Mouse (Mus musculus) cerebellum, adult 11-12 months (tissue): ENCODE data around the gene Sirt7.

Source experiments
- DNase-seq: peaks from one replicate; pipeline ENCODE4 v3.0.0; 2022

Sirt7 gene

DNA sequence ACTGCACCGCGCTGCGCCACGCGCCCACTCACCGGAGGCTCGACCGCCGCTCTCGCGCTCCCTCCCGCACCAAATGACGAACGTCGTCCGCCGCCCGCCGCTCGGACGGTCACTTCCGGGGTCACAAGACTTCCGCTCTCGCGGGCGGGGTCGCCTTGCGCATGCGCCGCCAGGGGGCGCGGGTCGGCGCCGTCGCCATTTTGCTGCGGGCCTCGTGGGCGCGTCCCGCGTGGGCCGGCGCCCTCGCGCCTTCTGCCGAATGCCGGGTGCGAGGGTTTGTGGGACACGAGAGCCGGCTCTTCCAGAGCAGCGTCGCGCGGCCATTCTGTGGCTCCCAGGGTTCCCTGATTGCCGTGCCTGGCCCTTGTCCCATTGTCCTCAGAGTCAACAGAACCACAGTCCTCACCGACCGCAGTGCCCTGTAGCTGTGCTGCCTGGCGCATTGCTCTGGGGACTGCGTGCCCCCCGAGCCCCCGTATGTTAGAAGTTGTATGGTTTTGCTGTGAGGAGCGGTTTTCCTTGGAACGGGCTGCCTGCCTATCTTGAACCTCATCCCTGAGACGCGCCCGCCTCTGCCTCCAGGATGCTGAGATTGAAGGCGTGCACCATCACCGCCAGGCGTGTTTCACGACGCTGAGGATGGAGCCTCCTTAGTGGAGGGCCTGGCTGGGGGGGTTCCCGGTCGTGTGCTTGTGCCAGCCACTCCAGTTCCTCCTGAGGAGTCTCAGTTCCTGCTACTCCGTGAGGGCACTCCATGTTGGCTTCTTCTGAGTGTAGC lies 43.4 kb downstream of the Sirt7 start, which contains the start of gene Arhgdia:
Gene Arhgdia (minus strand): TSS at position 135 of the 778 bp plus-strand sequence.
- peak; percentile 88 for DNase-seq

DNA sequence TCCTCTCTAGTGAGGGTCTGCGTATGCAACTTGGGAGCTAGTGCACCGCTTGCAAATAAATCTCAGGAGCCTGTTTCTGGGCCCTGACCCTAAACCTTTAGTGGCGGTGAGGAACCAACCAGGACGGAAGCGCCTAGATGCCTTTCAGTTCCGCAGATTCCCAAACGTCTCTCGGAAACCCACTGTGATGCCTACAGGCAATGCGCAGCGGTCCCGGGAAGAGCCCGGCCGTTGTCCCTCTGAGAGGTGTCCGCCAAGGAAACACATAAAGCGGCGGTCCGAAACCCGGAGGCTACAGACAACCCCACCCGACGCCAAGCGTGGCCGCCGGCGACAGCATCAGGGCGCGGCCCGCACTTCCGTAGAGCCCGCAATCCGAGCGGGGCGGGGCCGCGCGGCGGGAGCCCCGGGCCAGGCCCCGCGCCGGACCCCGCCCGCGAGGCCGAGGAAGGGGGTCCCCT lies 44.1 kb downstream of the Sirt7 start:
- DNase-seq = peak; percentile 61

DNA sequence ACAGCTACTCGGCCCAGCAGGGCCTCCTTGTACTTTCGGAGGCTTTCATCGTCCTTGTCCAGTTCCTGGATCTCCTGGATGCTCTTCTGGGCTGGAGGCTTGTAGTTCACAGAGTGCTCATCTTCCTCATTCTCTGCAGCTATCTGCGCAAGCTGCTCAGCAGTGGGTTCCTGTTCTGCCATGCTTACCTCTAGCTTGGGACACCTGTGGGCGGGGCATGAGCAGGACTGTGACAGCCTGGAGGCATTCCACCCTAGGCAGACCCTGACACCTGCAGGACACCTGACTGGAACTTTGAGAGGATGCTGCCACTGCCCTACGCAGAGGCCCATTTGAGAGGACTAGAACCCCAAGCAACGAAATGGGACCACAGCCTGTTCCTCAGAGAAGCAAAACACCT lies 44.9 kb downstream of the Sirt7 start:
- peak; percentile 60 for DNase-seq

DNA sequence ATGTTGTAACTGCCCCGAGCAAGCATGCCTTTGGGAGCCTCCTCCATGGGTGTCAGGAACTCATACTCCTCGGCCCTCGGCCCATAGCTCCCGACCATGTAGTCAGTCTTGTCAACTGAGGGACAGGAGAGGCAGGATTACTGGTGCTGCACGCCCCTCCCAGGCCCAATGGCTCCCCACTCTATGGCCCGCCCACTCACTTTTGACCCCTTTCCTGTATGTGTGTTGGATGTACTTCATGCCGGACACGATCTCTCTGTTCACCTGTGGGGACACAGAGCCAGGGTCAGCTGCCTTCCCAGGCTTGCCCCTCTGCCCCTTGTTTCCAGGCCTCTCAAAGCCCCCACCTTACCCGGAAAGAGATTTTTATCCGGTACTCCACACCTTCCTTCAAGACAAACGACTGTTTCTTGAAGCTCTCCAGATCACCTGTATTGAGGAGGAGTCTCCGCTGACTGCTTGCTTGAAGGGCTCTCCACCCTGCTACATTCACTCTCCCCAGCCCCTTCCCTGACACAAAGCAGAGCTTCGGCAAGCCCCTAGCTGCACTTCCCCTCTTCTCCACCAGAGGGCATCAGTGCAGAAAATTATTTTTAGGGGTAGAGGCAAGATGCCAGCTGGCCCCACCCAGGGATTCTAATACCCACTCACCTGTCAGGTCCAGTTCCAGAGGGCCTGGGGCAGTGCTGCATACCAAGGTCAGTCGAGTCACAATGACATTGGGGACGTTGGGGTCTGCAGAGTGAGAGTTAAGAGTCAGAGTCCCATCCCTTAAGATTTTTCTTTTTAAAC lies 45.5 kb downstream of the Sirt7 start:
- DNase-seq = peak; percentile 77

DNA sequence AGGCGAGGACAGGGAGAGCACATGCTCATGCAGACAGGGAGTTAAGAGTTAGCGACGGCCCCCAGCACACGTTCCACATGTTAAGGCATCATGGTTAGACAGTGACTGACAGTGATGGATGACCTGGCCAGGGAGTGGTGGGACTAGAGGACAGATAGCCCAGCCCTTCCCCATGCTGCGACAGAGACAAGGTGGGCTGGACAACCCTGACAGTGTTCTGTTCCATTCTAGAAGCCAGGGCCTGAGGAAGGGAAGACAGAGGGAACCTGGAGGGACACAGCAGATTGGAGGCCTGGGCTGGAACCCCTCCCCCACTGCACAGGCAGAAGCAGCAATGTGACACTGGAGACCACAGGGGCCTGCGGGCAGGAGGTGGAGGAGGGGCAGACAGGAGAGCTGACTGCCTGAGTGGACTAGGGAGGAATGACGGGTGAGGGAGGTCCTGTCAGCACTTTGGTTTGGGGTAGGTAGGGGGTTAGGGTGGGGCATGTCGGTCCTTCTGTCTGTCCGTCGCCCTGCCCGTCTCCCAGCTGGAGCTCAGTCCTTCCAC lies 46.3 kb downstream of the Sirt7 start:
- peak; percentile 69 for DNase-seq

DNA sequence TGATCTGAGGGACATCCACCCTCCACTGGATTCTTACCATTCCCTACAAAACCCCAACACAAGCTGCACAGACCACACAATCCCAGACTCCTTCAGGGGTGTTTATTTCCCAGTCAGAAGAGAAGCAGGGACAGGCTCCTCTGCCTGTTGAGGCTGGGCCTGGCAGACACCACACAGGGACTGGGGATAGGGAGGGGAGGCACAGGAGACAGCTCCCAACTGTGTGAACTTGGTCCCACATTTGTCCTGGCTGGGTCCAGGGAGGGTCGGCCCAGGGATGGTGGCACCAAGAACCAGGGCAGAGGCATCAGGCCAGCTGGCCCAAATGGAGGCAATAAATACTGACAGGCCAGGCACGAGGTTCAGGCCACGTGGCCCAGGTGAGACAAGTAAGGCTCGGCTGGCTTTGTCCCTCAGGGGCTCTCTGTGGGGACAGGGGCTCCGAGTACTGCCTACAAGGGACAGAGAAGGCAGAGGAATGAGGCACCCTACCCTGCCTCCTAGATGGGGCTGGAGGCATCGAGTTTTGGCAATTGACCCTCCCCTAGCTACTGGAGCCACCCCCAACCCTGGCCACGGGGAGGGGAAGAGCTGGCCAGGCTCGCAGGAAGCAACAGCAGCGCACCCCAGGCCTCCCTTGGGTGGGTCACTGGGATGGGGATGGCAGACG lies 46.9 kb downstream of the Sirt7 start:
- DNase-seq = peak; percentile 56

DNA sequence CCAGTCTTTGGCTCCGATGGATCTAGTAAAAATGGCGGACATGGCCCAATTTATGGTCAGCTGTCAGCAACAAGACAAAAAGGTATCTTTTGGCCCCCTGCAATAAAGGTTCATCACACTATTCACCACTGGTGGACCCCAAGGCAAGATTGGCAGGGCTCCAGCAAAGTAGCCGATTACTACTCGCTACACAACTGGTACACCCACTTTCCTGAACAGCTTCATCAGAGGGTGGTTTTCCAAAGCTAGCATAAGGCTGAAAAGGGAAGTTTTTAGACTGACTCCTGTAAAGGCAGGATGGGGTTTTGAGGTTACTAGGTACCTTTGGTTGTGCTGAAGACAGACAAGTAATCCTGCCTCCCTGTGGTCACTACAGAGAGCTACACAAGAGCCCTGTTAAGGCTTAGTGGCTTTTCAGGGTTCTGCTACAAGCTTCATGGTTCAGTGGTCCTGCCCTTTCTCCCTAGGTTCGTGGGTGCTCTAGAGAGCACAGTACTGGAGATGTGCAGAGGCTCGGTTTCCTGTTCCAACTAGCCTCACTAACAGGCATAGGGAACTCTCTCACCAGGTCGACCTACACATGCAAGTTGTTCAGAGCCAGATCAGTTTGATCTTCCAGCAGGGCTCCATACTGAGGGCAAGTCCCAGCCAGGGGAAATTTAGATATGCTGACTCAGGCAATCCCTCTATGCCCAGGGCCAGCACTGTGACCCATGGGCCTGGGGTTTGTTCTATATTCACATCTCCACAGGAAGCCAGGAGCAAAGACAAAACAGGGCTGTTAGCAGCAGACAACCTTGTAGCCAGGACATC lies 47.6 kb downstream of the Sirt7 start:
- peak; percentile 47 for DNase-seq

DNA sequence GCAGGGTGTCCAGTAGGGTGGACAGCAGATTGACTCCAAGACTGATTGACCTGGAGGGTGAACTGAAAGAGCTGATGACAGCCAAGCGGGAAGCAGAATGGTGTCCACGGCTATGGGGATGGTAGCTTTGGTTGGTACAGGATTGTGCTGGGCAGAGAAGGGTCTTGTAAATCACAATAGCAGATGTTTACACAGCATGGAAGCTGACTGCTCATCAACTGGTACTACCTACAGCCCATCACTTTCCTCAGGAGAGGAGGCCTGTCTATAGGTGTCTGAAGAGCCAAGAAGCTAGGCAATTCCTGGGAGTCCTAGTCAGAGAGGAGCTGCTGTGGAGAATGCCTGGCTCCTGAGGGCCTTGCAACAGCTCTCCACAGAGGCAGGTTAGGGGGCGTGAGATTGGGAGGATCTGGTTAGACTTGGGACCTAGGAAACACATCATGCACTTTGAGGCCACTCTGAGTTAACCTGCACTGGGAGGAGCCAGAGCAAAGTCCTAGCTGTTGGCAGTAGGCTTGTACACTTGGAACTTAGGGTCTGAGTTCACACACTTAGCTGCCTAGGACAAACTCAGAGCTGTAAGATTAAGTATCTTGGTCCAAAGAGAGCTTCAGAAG lies 48.6 kb downstream of the Sirt7 start:
- no peak for DNase-seq

DNA sequence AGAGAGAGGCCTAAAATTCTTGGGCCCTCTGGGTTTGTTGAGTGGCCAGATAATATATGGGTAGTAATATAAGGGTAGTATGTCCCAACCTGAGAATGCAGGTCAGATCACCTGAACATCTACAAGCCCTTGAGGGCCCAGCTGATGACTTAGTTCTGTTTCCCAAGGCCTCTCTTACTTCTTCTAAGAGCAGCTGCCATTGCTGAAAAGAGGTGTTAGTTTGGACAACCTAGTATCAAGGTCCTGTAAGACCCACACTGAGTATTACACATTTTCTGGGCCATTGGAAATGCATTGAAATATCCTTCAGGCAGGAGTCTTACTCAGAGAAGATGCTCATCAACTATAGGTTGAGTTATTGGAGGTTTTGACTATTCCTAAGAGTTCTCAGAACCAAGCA lies 49.1 kb downstream of the Sirt7 start:
- no peak for DNase-seq

DNA sequence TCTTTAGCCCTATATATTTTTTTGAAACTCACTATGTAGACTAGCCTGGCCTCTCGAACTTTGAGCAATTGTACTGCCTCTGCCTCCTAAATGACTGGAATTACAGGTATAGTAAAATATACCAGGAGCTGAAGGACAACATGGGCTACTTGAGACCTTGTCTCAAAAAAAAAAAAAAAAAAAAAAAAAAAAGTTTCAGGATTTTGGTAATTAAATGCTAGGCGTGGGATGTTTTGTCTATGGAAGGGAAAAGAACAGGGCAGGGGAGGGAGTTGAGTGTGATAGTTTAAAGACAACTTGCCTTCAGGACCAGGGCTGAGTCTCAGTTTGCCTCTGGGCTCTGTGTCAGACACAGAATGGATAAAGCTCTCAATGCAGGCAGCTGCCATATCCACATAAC lies 50.0 kb downstream of the Sirt7 start:
- no peak for DNase-seq

DNA sequence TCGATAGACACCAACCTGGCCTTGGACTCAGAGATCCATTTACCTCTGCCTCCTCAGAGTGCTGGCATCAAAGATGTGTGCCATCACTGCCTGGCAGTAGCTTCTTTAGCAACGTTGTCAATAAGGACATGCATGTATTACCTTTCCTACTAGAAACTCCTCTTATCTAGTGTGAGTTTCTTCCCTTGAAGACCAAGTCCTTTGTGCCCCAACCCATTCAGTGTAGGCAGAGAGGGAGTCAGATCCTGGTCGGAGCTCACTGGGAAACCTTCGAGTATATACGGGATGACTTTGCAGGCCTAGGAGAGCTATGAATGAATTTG lies 50.8 kb downstream of the Sirt7 start:
- no peak for DNase-seq

DNA sequence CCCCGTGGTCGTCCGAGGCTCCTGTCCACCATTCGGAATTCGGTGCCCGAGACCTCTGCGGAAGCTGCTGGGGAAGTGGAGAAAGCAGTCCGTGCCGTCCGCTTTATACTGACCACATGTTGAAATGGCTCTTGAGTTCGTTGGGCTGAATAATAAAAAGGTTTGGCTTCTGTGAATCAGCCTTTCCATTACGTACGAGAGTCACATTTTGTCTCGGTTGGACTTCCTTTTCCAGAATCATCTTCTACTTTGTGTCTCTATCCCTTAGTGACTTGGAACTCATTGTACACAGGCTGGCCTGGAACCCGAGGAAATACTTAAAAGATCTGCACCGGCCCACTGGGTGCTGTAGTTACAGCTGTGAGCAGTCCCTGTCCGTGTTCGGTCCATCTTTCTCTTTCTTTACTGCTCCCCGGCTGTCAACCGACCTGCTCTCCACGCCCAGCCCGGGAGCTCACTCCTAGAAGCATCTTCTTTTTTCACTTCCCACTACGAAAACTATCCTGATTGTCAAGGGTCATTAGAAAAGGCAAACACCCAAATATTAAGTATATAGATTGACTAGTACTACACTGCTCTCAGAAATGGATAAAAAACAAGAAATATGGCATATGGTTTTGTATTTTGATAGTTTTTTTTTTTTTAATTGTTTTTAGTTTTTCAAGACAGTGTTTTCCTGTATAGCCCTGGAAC lies 51.3 kb downstream of the Sirt7 start:
- DNase-seq = no peak

DNA sequence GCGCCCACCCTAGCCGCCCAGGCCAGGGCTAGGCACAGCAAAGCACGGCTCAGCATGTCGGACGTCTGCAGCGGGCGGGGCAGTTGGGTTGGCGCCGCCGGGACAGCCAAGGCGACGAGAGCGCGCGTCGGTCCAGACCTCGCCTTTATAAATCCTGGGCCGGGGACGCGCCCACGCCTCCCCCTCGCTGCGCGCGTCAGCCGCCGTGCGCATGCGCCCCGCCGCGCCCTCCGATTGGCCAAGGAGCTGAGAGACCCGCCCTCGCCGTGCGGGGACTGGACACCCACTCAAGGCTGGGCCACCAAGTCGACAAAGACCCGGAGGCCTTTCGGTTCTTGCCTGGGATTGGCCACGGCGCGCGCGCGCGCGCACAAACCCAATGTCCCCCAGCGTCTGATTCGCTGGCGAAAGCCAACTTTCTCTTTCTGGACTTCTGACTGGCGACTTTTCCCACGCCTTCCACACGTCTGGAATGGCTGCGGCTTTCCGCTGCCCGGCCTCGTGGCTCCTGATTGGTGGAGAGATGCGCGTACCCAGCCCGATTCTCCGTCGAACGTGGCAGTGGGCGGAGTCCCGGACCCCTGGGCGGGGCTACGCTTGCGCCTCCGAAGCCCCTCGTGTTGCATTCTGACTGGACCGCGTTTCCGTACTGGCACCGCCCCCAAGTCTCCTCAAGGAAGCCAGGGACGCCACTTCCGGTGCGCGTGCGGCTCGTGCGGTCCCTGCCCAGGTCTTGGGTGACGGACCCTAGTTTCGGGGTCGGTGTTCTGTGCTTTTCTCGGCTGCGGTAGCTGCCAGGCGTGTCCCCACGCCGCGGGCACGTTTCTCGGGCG lies 52.1 kb downstream of the Sirt7 start, which contains the start of gene P4hb:
Gene P4hb (minus strand): TSS at position 502 of the 833 bp plus-strand sequence.
- DNase-seq = peak; percentile 100

DNA sequence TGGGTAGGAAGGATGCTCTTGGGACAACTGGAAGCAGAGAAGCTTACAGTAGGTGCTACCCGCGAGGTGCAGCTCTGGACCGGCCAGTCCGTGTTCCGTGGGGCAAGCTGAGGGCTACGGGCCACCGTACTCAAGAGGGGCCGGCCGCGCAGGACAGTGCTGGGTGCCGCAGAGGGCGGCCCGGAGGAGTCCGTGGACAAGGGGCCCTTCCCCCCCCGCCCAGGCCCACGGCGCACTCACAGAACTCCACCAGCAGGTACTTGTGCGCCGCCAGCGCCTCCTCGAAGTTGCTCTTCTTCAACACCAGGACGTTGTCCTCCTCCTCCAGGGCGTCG lies 52.7 kb downstream of the Sirt7 start:
- DNase-seq = no peak

DNA sequence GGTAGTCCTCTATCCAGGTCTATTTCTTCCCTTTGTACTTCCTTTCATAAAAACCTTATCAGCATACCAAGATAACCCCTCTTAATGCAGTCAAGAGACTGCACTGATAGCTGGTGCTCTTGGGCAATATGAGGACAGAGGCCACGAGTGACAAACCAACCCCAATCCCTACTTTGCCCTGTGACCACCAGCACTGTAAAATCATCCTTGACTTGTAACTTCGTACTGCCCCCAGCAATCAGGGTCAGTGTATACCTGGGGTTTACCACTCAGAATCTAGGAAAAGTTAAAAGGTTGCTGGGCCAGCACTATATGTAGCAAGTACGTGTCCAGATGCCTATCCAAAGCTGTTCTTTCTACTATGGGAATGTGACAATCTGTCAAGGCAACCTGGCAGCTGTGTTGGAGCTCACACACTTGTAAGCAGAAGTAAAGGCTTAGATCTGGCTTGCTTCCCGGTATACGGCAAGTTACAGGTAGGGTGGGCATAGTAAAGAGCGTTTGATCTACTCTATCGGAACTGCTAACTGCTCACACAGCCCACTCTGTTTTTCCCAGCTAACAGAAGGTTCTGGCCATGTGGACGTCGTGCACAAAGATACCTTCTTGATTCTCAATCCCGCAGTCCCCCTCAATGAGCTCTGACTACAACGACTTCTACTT lies 53.2 kb downstream of the Sirt7 start:
- DNase-seq = no peak

DNA sequence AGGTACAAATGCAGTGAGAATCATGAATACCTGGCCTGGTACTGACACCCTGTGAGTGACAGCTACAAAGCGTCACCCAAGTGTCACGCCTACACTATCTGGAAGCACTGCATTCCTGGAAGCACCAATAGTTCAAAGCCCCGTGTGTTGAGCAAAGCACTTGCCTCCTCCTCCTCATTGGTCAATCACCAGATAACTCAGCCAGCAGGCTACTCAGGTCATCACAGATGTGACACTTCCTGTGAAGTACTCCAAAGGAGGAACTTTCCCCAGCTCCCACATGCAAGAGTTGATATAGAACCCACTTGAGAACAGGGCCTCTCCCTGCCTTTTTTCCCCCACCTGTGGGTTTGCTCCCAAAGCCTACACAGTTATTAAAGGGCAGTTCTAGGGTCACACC lies 53.9 kb downstream of the Sirt7 start:
- DNase-seq = no peak
